Mouse (Mus musculus): ENCODE results near the gene Akirin2.

DNA sequence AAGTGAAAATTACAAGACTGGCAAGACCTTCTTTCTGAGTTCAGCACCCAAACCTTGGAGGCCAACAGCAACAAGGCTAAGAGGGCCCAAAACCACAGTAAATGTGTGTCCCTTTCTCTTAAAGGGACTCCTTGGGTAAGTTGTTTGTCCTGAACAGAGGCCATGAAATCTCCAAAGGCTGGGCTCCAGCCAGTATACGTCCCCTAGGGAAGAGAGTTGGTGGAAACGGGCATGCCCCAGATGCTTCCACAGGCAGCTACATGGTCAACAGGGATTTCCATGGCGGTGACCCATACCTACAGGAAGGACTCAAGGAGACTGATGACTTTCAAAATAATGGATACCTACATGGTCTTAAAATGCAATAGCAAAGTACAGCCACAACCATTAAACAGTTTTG is 32.7 kb downstream of the Akirin2 start:
- TF ChIP-seq CTCF (IDR thresholded peaks at IDR 0.05; ENCODE audit: control insufficient read depth, insufficient read depth, insufficient replicate concordance, low read depth, low read length) (no peak), POLR2A (IDR thresholded peaks at IDR 0.05; ENCODE audit: control insufficient read depth, low read depth, low read length) (no peak)
